Mouse (Mus musculus) 3134 (cell line): ENCODE measurements at regions not wholly inside any gene's neighbourhood (a gene's known extent, or its start where the extent isn't known, plus 50 kb on each side); places are given as distances from the start of the nearest gene placed in this dataset.

Experiments used
- DNase-seq: peaks from one replicate; pipeline ENCODE4 v3.0.0-alpha.2; 2011; ENCODE audit warnings: low spot score; ENCODE audit not compliant: insufficient read length; ENCODE audit errors: extremely low read depth

GRCm38 (mm10) chr1:35709214-35709613 is 359.0 kb upstream of the Hs6st1 start:
- no peak for DNase-seq

- no peak for DNase-seq
Measured at GRCm38 (mm10) chr1:35713961-35714360, 354.2 kb upstream of the Hs6st1 start.

- no peak for DNase-seq
Measured at GRCm38 (mm10) chr1:35715931-35716330, 352.3 kb upstream of the Hs6st1 start.

- DNase-seq, result no peak
Measured at GRCm38 (mm10) chr1:35717166-35717565, 351.0 kb upstream of the Hs6st1 start.

DNA sequence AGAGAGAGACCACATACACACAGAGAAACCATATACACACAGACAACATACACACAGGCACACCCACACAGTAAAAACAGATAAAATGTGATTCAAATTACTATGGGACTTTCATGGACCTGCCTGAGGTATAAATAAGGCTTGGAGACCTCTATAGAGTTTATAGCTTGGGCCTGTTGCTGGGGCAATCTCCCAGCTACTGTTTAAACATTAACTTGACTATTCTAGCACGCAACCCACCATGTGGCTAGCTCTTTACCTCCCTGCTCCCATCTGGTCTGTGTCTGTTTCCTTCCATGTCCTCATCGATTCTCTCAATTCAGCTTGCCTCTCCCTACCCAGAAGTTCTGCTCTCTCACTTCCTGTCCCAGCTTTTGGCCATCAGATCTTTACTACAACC is 350.5 kb upstream of the Hs6st1 start:
- no peak for DNase-seq

DNA sequence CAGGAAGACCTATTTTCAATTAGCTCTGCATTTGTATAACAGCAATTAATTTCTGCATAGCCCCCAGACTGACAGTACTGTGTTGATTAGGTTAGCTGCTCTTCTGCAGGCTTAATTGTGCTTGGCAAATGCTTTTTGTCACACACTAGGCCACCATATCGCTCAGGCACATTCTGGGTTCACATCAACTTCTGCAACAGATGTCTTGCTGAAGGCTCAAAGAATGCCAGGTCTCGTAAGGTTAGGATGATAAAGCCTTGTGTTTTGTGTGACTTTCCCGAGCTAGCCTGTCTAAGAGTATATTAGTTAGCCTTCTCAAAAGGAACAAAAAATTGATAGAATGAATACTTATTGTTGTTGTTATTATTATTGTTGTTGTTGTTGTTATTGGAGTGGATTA is 348.1 kb upstream of the Hs6st1 start:
- DNase-seq, result no peak

- no peak for DNase-seq
Measured at GRCm38 (mm10) chr1:35724366-35724900, 343.8 kb upstream of the Hs6st1 start.

- peak; percentile 11 for DNase-seq
Measured at GRCm38 (mm10) chr1:35726596-35726995, 341.6 kb upstream of the Hs6st1 start.

GRCm38 (mm10) chr1:35727310-35727990 is 340.8 kb upstream of the Hs6st1 start:
- no peak for DNase-seq

- no peak for DNase-seq
Measured at GRCm38 (mm10) chr1:35729785-35730295, 338.4 kb upstream of the Hs6st1 start.

GRCm38 (mm10) chr1:35730309-35730708 is 337.9 kb upstream of the Hs6st1 start:
- no peak for DNase-seq

DNA sequence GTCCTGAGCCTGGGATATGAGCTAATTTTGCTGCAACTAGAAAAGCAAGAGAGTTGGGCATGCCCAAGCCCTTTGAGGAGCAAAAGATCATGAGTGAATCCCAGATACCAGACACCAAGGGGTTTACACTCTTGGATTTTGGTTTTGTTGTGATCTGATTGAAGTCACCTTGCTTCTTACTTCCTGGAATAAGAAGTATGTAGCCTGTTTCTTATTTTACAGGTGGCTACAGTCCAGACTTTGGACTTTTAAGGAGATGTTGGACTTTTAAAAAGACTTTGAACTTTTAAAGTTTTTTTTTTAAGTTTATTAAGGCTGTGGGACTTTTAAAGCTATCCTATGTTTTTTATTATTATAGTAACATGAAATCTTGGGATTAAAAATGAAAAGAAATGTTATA is 332.0 kb upstream of the Hs6st1 start:
- DNase-seq, result no peak

DNA sequence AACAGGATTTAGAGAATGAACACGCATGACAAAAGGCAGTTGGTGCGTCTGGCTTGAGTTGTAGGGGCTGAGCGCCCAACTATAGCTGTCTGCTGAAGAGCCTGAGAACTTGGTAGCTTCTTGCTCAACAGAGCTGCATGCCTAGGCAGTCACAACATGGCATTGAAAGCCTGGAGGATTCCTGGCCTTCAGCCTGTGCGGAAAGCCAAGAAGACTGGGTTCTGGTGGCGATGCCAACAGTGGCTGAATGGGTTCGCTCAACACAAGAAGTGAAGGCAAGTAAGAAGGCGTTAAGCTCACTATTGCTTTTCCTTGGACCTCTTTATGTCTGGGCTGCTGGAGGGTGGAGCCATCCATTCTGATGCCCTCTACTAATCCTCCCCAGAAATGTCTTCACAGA is 318.6 kb upstream of the Hs6st1 start:
- no peak for DNase-seq

GRCm38 (mm10) chr1:35750092-35750521 is 318.1 kb upstream of the Hs6st1 start:
- DNase-seq, result no peak

DNA sequence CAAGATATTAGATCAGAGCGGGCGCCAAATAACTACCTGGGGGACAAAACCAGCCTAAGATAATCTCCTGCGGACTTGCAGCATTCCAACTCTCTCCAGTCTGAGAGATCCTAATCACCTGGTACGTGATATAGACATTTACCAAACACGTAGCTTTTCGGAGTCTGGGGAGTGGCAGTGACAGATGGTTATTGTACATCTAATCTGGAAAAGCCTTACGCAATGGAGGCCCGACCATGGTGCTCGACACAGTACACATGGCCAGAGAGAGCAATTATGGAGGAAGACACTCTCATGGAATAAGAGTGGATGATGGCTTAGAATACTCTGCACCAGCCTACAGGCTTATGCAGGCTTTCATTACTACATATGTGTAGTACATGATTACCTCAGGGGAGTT is 315.6 kb upstream of the Hs6st1 start:
- no peak for DNase-seq

- no peak for DNase-seq
Measured at GRCm38 (mm10) chr1:35754170-35754569, 314.0 kb upstream of the Hs6st1 start.

DNA sequence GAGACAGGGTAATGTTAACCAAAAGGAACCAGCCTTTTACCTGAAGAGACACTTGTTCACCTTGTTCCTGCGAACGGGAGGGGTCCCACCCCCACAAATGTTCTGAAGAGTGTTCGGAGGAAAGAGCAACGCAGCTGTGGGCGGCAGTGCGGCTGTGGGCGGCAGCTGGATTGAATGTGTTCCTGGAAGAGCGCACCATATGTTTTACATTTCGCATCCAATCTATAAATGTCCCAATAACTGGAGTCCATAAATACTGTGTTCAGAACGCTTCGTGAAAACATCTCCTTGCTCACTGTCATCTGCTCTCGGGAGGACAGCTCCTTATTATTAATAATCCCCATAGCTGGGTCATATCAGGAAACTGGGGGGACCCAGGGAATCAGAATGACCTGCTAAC is 309.2 kb upstream of the Hs6st1 start:
- no peak for DNase-seq

GRCm38 (mm10) chr1:35759600-35759999 is 308.6 kb upstream of the Hs6st1 start:
- DNase-seq, result peak; percentile 14

- no peak for DNase-seq
Measured at GRCm38 (mm10) chr1:35763051-35763450, 305.1 kb upstream of the Hs6st1 start.

- no peak for DNase-seq
Measured at GRCm38 (mm10) chr1:35763456-35763855, 304.7 kb upstream of the Hs6st1 start.

DNA sequence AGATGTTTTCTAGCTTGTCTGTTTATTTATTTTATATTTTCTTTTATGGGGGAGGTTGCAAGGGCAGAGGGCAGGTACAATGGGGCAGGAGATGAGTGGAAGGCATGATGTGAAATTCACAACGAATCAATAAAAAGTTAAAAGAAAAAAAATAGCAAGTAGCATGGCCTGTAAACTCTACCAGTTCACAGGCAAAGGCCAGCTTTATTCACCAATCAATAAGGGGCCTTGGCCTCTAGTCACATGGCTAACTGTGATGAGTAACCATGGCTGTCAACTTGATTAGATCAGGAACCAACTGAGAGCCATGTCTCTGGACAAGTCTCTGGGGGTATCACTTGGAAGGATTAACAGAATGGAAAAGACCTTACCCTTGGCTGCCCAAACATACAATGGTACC is 304.1 kb upstream of the Hs6st1 start:
- no peak for DNase-seq

GRCm38 (mm10) chr1:35765692-35766091 is 302.5 kb upstream of the Hs6st1 start:
- DNase-seq, result no peak
